Mouse (Mus musculus) T-helper 2 cell (primary cell): ENCODE results near the gene Adgre5.

Experiments used
- in situ Hi-C: fragments of 300-600 bp; cut with MboI, MseI; formaldehyde crosslinking; loops from one replicate; pipeline ENCODE4 v1.15.1; 2025; ENCODE audit warnings: high pct_unique_total_duplicates

The Adgre5 gene

GRCm38 (mm10) chr8:83740976-83741741 is at the start of gene Adgre5:
Adgre5 (minus strand) TSS chr8:83741326.
- in situ Hi-C loops: no loop called here

GRCm38 (mm10) chr8:83789826-83790225 is 48.7 kb upstream of the Adgre5 start:
- in situ Hi-C loops: no loop called here

- in situ Hi-C loops: no loop called here
Measured at GRCm38 (mm10) chr8:83785046-83785445, 43.9 kb upstream of the Adgre5 start.

- in situ Hi-C loops: loop anchor here (5.0 kb wide), 1 partner anchor 109 kb away; no protein-coding TSS in a partner anchor
Measured at GRCm38 (mm10) chr8:83782832-83783558, 41.9 kb upstream of the Adgre5 start.

- in situ Hi-C loops: loop anchor here (5.0 kb wide), 1 partner anchor 113 kb away; no protein-coding TSS in a partner anchor
Measured at GRCm38 (mm10) chr8:83779610-83780009, 38.5 kb upstream of the Adgre5 start.

- in situ Hi-C loops: no loop called here
Measured at GRCm38 (mm10) chr8:83778051-83778450, 36.9 kb upstream of the Adgre5 start.

- in situ Hi-C loops: no loop called here
Measured at GRCm38 (mm10) chr8:83776632-83777031, 35.5 kb upstream of the Adgre5 start.

GRCm38 (mm10) chr8:83774221-83774620 is 33.1 kb upstream of the Adgre5 start:
- in situ Hi-C loops: no loop called here

GRCm38 (mm10) chr8:83773452-83773846 is 32.3 kb upstream of the Adgre5 start:
- in situ Hi-C loops: no loop called here

- in situ Hi-C loops: no loop called here
Measured at GRCm38 (mm10) chr8:83772701-83773451, 31.8 kb upstream of the Adgre5 start.

GRCm38 (mm10) chr8:83771791-83772190 is 30.7 kb upstream of the Adgre5 start:
- in situ Hi-C loops: no loop called here

GRCm38 (mm10) chr8:83770669-83771068 is 29.5 kb upstream of the Adgre5 start:
- in situ Hi-C loops: no loop called here

GRCm38 (mm10) chr8:83769720-83770119 is 28.6 kb upstream of the Adgre5 start:
- in situ Hi-C loops: no loop called here

- in situ Hi-C loops: no loop called here
Measured at GRCm38 (mm10) chr8:83768526-83768925, 27.4 kb upstream of the Adgre5 start.

GRCm38 (mm10) chr8:83767442-83767841 is 26.3 kb upstream of the Adgre5 start:
- in situ Hi-C loops: no loop called here

- in situ Hi-C loops: no loop called here
Measured at GRCm38 (mm10) chr8:83765663-83766062, 24.5 kb upstream of the Adgre5 start.

- in situ Hi-C loops: no loop called here
Measured at GRCm38 (mm10) chr8:83764717-83765116, 23.6 kb upstream of the Adgre5 start.

GRCm38 (mm10) chr8:83764116-83764515 is 23.0 kb upstream of the Adgre5 start:
- in situ Hi-C loops: no loop called here

GRCm38 (mm10) chr8:83759231-83759759 is 18.2 kb upstream of the Adgre5 start:
- in situ Hi-C loops: no loop called here

GRCm38 (mm10) chr8:83758298-83758697 is 17.2 kb upstream of the Adgre5 start:
- in situ Hi-C loops: no loop called here

- in situ Hi-C loops: no loop called here
Measured at GRCm38 (mm10) chr8:83757084-83757607, 16.0 kb upstream of the Adgre5 start.

- in situ Hi-C loops: no loop called here
Measured at GRCm38 (mm10) chr8:83756273-83756672, 15.1 kb upstream of the Adgre5 start.
